Mouse (Mus musculus) myocyte (in vitro differentiated cells): Measurements from ENCODE around the gene Olfr213.

ENCODE experiments used
- CEBPB ChIP-seq: IDR thresholded peaks from 2 replicates; pipeline ENCODE4 v1.6.1; 2011; ENCODE audit warnings: mild to moderate bottlenecking, moderate library complexity; ENCODE audit not compliant: poor library complexity, insufficient read depth, severe bottlenecking
- E2F4 ChIP-seq: IDR thresholded peaks from one replicate; pipeline ENCODE4 v1.6.1; 2011; ENCODE audit warnings: mild to moderate bottlenecking, control low read depth, moderate library complexity; ENCODE audit not compliant: insufficient read depth
- MAX ChIP-seq: IDR thresholded peaks from one replicate; pipeline ENCODE4 v1.6.1; 2011; ENCODE audit warnings: low read depth, mild to moderate bottlenecking, control low read depth
- MYOD1 ChIP-seq, 3 experiments: IDR thresholded peaks; one replicate each; pipeline ENCODE4 v1.6.1; 2011; ENCODE audit warnings: control low read depth in 2 of 3, low read depth in 2 of 3, mild to moderate bottlenecking in 2 of 3, moderate library complexity in 1 of 3; ENCODE audit not compliant: insufficient read length in 2 of 3, control insufficient read depth in 1 of 3
- MYOG ChIP-seq, 3 experiments: IDR thresholded peaks; one replicate each; pipeline ENCODE4 v1.6.1; 2011; ENCODE audit warnings: control low read depth in 2 of 3, low read depth in 2 of 3, mild to moderate bottlenecking in 2 of 3; ENCODE audit not compliant: insufficient read length in 2 of 3, control insufficient read depth in 1 of 3, insufficient read depth in 1 of 3
- POLR2A ChIP-seq: IDR thresholded peaks from one replicate; pipeline ENCODE4 v1.6.1; 2011; ENCODE audit warnings: low read depth, mild to moderate bottlenecking, control low read depth, moderate library complexity; ENCODE audit not compliant: insufficient read length
- POLR2AphosphoS2 ChIP-seq: IDR thresholded peaks from one replicate; pipeline ENCODE4 v1.6.1; 2011; ENCODE audit warnings: low read depth, control low read depth; ENCODE audit not compliant: insufficient read length
- SRF ChIP-seq: IDR thresholded peaks from one replicate; pipeline ENCODE4 v1.6.1; 2011; ENCODE audit warnings: low read depth; ENCODE audit not compliant: control insufficient read depth, insufficient read length
- TCF12 ChIP-seq: IDR thresholded peaks from one replicate; pipeline ENCODE4 v1.6.1; 2011; ENCODE audit warnings: mild to moderate bottlenecking, control low read depth; ENCODE audit not compliant: poor library complexity, insufficient read depth, severe bottlenecking
- TCF3 ChIP-seq: IDR thresholded peaks from one replicate; pipeline ENCODE4 v1.6.1; 2011; ENCODE audit warnings: low read depth, control low read depth; ENCODE audit not compliant: insufficient read length
- USF1 ChIP-seq: IDR thresholded peaks from one replicate; pipeline ENCODE4 v1.6.1; 2011; ENCODE audit warnings: low read depth, mild to moderate bottlenecking, control low read depth, moderate library complexity

- no peak for TF ChIP-seq USF1
- TF ChIP-seq TCF12, result no peak
- no peak for TF ChIP-seq E2F4
- no peak for TF ChIP-seq MAX
- no peak for TF ChIP-seq POLR2A
- TF ChIP-seq MYOD1 (IDR thresholded peaks at IDR 0.05; ENCODE audit: control insufficient read depth in 1 of 3, insufficient read length in 2 of 3, low read depth in 2 of 3), result no peak
- TF ChIP-seq MYOG (IDR thresholded peaks at IDR 0.05; ENCODE audit: control insufficient read depth in 1 of 3, insufficient read depth in 1 of 3, insufficient read length in 2 of 3, low read depth in 2 of 3), result no peak
- TF ChIP-seq TCF3, result no peak
- TF ChIP-seq SRF, result no peak
- no peak for TF ChIP-seq POLR2AphosphoS2
- TF ChIP-seq CEBPB, result no peak
Observed at GRCm38 (mm10) chr6:116495960-116496359, 42.3 kb upstream of the Olfr213 start.
